Mouse (Mus musculus) liver, adult 2 months (tissue): ENCODE data around the gene Hist1h3i. TPM values are rescaled to one million over a fixed set of nuclear protein-coding genes. Genes with fewer than 3 reads are reported as not detected.
"Not testable (repeated sequence)": the region's sequence is repeated elsewhere in the genome, so short reads cannot be mapped to it uniquely, and the experiment has no call there.

Source experiments
- DNase-seq: peaks from one replicate; pipeline ENCODE4 v3.0.0-alpha.2; 2011; ENCODE audit warnings: low read depth, low spot score; ENCODE audit errors: extremely low read depth
- H3K27ac ChIP-seq: fragments of 200-500 bp; replicated peaks from 2 replicates; pipeline ENCODE4 v1.5.1; 2012; ENCODE audit warnings: low read depth, mild to moderate bottlenecking, control low read depth, inconsistent platforms, low read length; ENCODE audit not compliant: insufficient read depth
- H3K27me3 ChIP-seq: fragments of 200-500 bp; 2 replicates; pipeline ENCODE4 v1.6.1; 2012; ENCODE audit warnings: mild to moderate bottlenecking, moderate library complexity, low read length, inconsistent platforms; ENCODE audit not compliant: control insufficient read depth, insufficient read depth
- H3K36me3 ChIP-seq: fragments of 200-500 bp; 2 replicates; pipeline ENCODE4 v1.6.1; 2012; ENCODE audit warnings: low read length, inconsistent platforms; ENCODE audit not compliant: control insufficient read depth, insufficient read depth
- H3K4me1 ChIP-seq: fragments of 200-500 bp; 2 replicates; pipeline ENCODE4 v1.6.1; 2011; ENCODE audit warnings: low read length; ENCODE audit not compliant: control insufficient read depth, insufficient read depth
- H3K4me3 ChIP-seq: fragments of 200-500 bp; 2 replicates; pipeline ENCODE4 v1.5.1; 2011; ENCODE audit warnings: low read depth, mild to moderate bottlenecking, control low read depth, low read length, moderate library complexity; ENCODE audit not compliant: insufficient read depth
- H3K79me2 ChIP-seq: fragments of 200-500 bp; 2 replicates; pipeline ENCODE4 v1.6.1; 2012; ENCODE audit warnings: inconsistent platforms, mild to moderate bottlenecking, low read length, moderate library complexity; ENCODE audit not compliant: control insufficient read depth, insufficient read depth
- H3K9ac ChIP-seq: fragments of 200-500 bp; 2 replicates; pipeline ENCODE4 v1.6.1; 2012; ENCODE audit warnings: low read depth, mild to moderate bottlenecking, control low read depth, inconsistent platforms, low read length
- CTCF ChIP-seq: fragments of 200-500 bp; IDR thresholded peaks from 2 replicates; pipeline ENCODE4 v1.5.1; 2011; ENCODE audit warnings: low read depth, low read length, control low read depth
- POLR2A ChIP-seq: fragments of 200-500 bp; IDR thresholded peaks from 2 replicates; pipeline ENCODE4 v1.6.1; 2011; ENCODE audit warnings: low read length, control low read depth; ENCODE audit not compliant: insufficient read depth; ENCODE audit errors: extremely low read depth
- WGBS: fragments of 180-500 bp; shearing (Covaris S2); methylation state at CpG from one replicate; pipeline ENCODE4 v1.1.7; 2018; 5-methylcytosine and 5-hydroxymethylcytosine counted together
- polyA plus RNA-seq: library from polyadenylated mRNA; depleted of rRNA; stranded (reverse); fragments of >200 nt; gene quantifications from 2 replicates; pipeline ENCODE4 v1.2.3, GENCODE M21; 2012
- total RNA-seq: library from RNA; depleted of rRNA; stranded (reverse); fragments of >200 nt; gene quantifications from 2 replicates; pipeline ENCODE4 v1.2.3, GENCODE M21; 2014

Gene Hist1h3i
- total and polyA plus RNA-seq, 2 experiments = 4.1 to 26.6 TPM

DNA sequence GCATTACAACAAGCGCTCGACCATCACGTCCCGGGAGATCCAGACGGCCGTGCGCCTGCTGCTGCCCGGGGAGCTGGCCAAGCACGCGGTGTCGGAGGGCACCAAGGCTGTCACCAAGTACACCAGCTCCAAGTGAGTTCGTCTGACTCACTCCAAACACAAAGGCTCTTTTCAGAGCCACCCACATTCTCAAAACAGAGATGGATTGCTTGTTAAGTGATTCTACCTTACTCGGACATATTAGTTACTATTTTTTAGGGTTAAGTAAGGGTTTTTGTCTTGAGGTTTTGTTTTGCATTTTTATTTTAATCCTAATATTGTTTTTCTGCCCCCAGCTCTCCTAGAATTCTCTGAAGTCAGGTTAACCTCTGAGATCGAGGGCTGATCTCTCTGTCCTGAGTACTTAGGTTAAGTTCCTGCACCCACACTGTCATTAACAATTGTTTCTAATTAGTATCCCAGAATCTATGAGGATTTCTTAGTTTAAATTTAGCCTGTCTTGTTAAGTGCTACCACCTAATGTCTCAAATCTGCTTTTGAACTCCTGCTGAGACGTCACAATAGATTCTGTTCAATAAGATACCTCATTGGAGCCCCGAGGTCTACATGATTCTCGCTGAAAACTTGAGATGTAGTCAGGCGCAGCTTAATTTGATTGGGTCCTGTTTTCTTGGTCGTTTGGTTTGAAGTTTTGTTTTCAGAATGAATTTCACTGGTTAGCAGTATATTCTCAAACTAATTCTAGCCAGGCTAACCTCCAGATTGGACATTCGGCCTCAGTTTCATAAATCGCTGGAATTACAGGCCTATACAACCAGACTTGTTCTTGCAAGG, 4.8 kb upstream of the Hist1h3i start:
- DNase-seq = no peak
- Histone ChIP-seq H3K4me3 (no peak overlapping the region), H3K4me1 (peaks cover 2% of the 10 kb centered on the region; the same call in 1 of the 2 replicates), H3K27ac (no peak overlapping the region), H3K36me3 (no peaks in the 10 kb centered on the region), H3K9ac (no peak overlapping the region), H3K27me3 (no peaks in the 10 kb centered on the region; the same call in 1 of the 2 replicates), H3K79me2 (no peaks in the 10 kb centered on the region)
- 48% methylated on average over 16 of the region's 21 CpGs for WGBS
- TF ChIP-seq CTCF (no peak), POLR2A (no peak)

- Histone ChIP-seq H3K4me3 (peak within 1 kb of the TSS; percentile 44; the same call in 1 of the 2 replicates), H3K9ac (peak within 1 kb of the TSS; percentile 60; the same call in 1 of the 2 replicates)
- H3K4me1 ChIP-seq, H3K79me2 ChIP-seq, H3K27me3 ChIP-seq, H3K36me3 ChIP-seq, H3K27ac ChIP-seq: not testable (repeated sequence)
- WGBS = under 1% methylated on average over 43 of the region's 63 CpGs
- peak; percentile 77 for DNase-seq
These were observed 3.9 kb upstream of the Hist1h3i start, which contains the start of the genes Hist1h2an and Hist1h2bp for GRCm38 (mm10) chr13:21786899-21787629. Gene Hist1h2an (minus strand): TSS chr13:21787218. Gene Hist1h2bp (plus strand): TSS chr13:21787461.

GRCm38 (mm10) chr13:21786189-21786898, 3.2 kb upstream of the Hist1h3i start:
- 12% methylated on average over 8 of the region's 8 CpGs for WGBS
- Histone ChIP-seq H3K79me2 (no peaks in the 10 kb centered on the region), H3K4me3 (peak overlapping the region; percentile 44; the same call in 1 of the 2 replicates), H3K36me3 (no peaks in the 10 kb centered on the region), H3K9ac (peak overlapping the region; percentile 60; the same call in 1 of the 2 replicates), H3K27ac (no peak overlapping the region), H3K27me3 (no peaks in the 10 kb centered on the region; the same call in 1 of the 2 replicates), H3K4me1 (peaks cover 4% of the 10 kb centered on the region)
- TF ChIP-seq CTCF (no peak), POLR2A (no peak)
- DNase-seq = no peak

DNA sequence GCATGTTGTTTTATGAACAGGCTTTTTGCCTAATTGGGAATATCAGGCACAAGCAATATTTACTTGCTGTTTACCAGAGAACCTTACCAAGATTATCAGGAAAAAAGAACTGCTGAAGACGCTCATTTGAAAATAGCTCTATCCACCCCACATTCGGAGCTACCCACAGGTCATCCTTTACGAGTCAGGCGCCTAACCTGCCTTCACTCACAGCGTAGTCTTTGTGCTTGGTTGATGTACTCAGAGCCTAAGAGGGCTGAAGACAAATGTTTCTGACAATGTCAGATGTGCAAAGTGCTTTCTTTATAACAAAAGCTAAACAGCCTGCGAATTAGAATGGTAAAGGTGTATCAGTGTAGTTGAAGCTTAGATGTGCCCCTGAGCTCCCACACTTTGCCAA, 1.1 kb upstream of the Hist1h3i start:
- Histone ChIP-seq H3K27me3 (no peaks in the 10 kb centered on the region; the same call in 1 of the 2 replicates), H3K27ac (no peak overlapping the region), H3K36me3 (no peaks in the 10 kb centered on the region), H3K9ac (no peak overlapping the region), H3K4me3 (no peak overlapping the region), H3K79me2 (no peaks in the 10 kb centered on the region), H3K4me1 (peaks cover 8% of the 10 kb centered on the region)
- TF ChIP-seq POLR2A (no peak), CTCF (no peak)
- WGBS = 75% methylated on average over 6 of the region's 6 CpGs
- DNase-seq = no peak

GRCm38 (mm10) chr13:21783734-21784161, 578 bp upstream of the Hist1h3i start:
- H3K27me3 ChIP-seq = no peaks in the 10 kb centered on the region; the same call in 1 of the 2 replicates
- H3K27ac ChIP-seq = no peak overlapping the region
- H3K79me2 ChIP-seq = no peaks in the 10 kb centered on the region
- no peak overlapping the region for H3K9ac ChIP-seq
- peaks cover 8% of the 10 kb centered on the region for H3K4me1 ChIP-seq
- 7% methylated on average over 9 of the region's 9 CpGs for WGBS
- H3K4me3 ChIP-seq = peak overlapping the region; percentile 42; the same call in 1 of the 2 replicates
- TF ChIP-seq POLR2A (no peak), CTCF (no peak)
- H3K36me3 ChIP-seq = no peaks in the 10 kb centered on the region
- no peak for DNase-seq
